Mouse (Mus musculus) lung, adult 2 months (tissue): ENCODE measurements at regions not wholly inside any gene's neighbourhood (a gene's known extent, or its start where the extent isn't known, plus 50 kb on each side); places are given as distances from the start of the nearest gene placed in this dataset.

Source experiments
- DNase-seq: peaks from one replicate; pipeline ENCODE4 v3.0.0; 2022
- H3K4me1 ChIP-seq: fragments of 200-500 bp; 2 replicates; pipeline ENCODE4 v1.6.1; 2011; ENCODE audit warnings: low read length; ENCODE audit not compliant: control insufficient read depth, insufficient read depth
- H3K4me3 ChIP-seq: fragments of 200-500 bp; replicated peaks from 2 replicates; pipeline ENCODE3; 2011; ENCODE audit warnings: low read depth, mild to moderate bottlenecking, control low read depth, low read length; ENCODE audit errors: extremely low read depth
- CTCF ChIP-seq: fragments of 200-500 bp; IDR thresholded peaks from 2 replicates; pipeline ENCODE4 v1.5.1; 2011; ENCODE audit warnings: mild to moderate bottlenecking, low read length, control low read depth; ENCODE audit not compliant: insufficient read depth
- POLR2A ChIP-seq: fragments of 200-500 bp; IDR thresholded peaks from 2 replicates; pipeline ENCODE4 v1.6.1; 2011; ENCODE audit warnings: low read depth, mild to moderate bottlenecking, control low read depth, low read length, borderline replicate concordance; ENCODE audit errors: extremely low read depth
- WGBS: fragments of 180-500 bp; shearing (Covaris S2); methylation state at CpG from one replicate; pipeline ENCODE4 v1.1.7; 2018; 5-methylcytosine and 5-hydroxymethylcytosine counted together

DNA sequence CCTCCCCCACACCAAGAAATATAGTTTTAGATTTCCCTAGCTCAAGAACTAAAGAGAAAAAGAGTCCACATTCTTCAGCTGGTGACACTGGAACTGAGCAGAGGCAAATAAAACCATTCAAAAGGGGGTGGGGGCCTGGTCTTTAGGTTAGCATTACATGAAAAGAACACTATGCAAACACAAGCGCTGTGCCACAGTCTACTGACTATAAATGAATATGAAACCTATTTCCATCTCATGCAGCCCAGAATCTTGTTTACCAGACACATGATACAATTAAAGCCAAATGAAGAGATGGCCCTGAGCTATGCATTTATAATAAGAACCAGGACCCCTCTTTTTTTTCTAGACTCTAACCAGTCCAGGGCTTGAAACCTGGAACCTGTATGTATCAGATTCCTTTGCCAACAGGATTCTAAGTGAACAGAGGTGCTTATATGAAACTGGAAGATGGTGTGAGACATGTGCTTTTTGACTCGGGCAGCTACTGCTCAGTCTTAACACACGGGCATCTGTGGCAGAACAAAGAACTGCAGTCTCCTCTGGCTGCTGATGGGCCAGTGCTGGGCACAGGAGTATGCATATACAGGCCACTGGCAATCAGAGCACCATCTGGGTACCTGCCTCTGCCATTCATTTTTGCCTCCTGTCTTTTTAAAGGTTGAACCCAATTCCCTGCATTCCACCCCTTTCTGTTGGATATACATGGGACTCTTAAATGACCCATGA, 308.5 kb downstream of the Sox4 start:
- WGBS: 73% methylated on average over 3 of the region's 3 CpGs
- no peak for DNase-seq
- Histone ChIP-seq H3K4me3 (no peak overlapping the region), H3K4me1 (no peaks in the 10 kb centered on the region)
- TF ChIP-seq POLR2A (no peak), CTCF (no peak)

DNA sequence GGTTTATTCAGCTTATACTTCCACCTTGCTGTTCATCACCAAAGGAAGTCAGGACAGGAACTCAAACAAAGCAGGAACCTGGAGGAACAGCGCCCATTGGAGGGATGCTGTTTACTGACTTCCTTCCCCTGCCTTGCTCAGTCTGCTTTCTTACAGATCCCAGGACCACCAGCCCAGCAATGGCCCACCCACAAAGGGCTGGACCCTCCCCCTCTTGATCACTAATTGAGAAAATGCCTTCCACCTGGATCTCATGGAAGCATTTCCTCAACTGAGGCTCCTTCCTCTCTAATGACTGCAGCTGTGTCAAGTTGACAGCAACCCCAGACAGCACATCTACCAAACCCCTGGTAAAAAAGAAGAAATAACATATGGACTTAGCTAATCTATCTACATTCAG, 312.7 kb downstream of the Sox4 start:
- 63% methylated on average over 1 of the region's 1 CpGs for WGBS
- no peak for TF ChIP-seq CTCF
- TF ChIP-seq POLR2A: no peak
- no peak overlapping the region for H3K4me3 ChIP-seq

DNA sequence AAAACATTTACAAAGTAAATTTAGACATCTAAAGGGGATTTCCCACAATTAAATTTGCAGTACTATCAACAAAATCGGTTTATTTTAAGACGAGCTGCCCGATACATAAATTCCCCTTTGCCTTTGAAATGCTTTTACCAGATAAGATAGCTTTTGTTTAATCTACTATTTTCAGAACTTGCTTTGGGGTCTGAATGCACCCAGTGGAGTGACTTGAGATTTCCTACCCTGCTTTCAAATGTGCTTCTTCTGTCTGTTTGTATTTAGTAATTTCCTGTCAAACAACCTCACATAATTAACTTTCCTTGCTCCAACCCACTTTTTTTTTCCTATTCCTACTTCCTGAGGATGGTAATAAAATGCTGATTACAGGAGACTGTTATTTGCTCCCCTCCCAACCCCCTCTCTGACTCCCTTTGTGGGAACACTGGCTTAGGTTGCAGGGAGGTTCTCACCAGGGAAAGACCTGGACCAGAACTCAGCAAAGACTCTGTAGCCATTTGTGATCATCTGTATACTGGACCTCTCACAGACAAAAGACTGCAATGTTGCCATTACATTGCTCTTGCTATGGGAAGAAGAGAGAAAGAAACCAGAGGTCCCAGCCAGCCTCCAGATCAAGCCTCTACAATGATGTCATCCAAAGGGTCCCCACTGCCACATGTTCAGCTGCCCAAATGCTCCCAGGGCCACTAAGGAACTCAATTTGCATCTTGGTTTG, 318.1 kb downstream of the Sox4 start:
- no peak for DNase-seq

More for the DNA sequence above, 312.7 kb downstream of the Sox4 start:
- no peaks in the 10 kb centered on the region; the same call in 1 of the 2 replicates for H3K4me1 ChIP-seq
- no peak for DNase-seq

DNA sequence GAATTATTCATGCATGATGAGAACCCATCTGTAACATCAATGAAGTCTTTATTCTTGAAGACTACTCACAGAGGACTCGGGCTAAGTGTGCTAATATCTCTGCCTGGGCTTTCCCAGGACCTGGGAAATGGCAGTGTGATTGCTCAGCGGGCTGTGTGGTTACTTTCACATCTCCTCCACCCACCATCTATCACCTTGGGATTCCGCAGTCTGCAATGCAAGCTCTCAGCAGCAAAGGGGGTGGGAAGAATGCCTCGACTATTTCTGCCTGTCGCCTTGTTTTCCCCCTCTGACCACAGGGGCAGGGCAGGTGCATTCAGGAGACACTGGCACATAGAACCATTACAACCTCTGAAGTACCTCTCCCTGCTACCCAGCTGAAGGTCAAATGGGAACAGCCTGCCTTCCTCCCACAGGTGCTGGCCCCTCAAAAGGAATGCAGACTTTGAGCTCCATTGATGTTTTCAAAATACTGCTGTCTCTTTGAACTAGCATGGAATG, 319.9 kb downstream of the Sox4 start:
- TF ChIP-seq POLR2A (no peak), CTCF (no peak)
- Histone ChIP-seq H3K4me3 (no peak overlapping the region), H3K4me1 (peaks cover 15% of the 10 kb centered on the region)
- WGBS: 65% methylated on average over 5 of the region's 5 CpGs
- no peak for DNase-seq

More for the DNA sequence above, 318.1 kb downstream of the Sox4 start:
- 23% methylated on average over 3 of the region's 3 CpGs for WGBS
- Histone ChIP-seq H3K4me3 (no peak overlapping the region), H3K4me1 (peaks cover 5% of the 10 kb centered on the region)
- TF ChIP-seq POLR2A: no peak
- TF ChIP-seq CTCF: no peak

- peak; percentile 17 for DNase-seq
- no peak overlapping the region for H3K4me3 ChIP-seq
- H3K4me1 ChIP-seq: peaks cover 11% of the 10 kb centered on the region
- no peak for TF ChIP-seq CTCF
- no peak for TF ChIP-seq POLR2A
- 22% methylated on average over 9 of the region's 9 CpGs for WGBS
Observed at GRCm38 (mm10) chr13:28629431-28630331, 323.8 kb downstream of the Sox4 start.

DNA sequence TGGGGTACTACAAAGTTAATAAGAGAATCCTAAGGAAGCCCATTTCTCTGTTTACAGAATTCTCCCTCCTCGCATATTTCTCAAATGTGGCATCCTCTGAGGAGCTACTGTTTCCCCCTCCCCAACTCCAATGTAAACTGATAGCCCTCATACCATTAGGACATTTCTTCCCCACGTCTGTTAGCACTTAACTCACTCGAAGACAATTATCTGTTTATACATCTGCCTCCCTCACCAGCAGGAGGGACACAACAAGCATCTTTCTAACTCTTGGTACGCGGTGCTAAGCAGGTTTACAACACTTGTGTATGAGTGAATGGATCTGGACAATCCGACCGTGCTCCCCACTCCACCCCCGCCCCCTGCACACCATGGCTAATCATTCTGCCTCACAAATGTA, 324.8 kb downstream of the Sox4 start:
- TF ChIP-seq POLR2A: no peak
- TF ChIP-seq CTCF: no peak
- DNase-seq: no peak
- peaks cover 11% of the 10 kb centered on the region for H3K4me1 ChIP-seq
- no peak overlapping the region for H3K4me3 ChIP-seq
- WGBS: 66% methylated on average over 8 of the region's 8 CpGs

- DNase-seq: no peak
- WGBS: 37% methylated on average over 3 of the region's 3 CpGs
- TF ChIP-seq CTCF (no peak), POLR2A (no peak)
- Histone ChIP-seq H3K4me1 (no peaks in the 10 kb centered on the region), H3K4me3 (no peak overlapping the region)
Observed at GRCm38 (mm10) chr13:28618961-28619360, 334.6 kb downstream of the Sox4 start.

DNA sequence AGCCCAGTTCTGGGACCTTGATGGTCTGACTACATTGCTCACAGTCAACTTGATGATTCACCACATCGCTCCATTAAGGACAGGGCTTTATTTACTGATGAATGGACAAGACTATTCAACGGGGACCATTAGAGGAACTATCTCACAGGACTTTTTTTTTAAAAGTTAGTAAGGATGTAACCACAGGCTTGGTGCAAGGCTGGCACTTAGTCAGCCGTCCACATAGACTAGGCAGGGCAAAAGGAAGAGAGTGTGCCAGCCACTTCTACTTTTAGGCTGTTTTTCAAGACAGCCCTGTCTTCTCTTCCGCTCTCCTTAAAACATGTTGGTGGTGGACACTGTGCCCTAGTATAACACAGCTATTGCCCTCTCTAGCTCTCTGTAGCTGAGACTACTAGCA, 336.0 kb downstream of the Sox4 start:
- Histone ChIP-seq H3K4me1 (no peaks in the 10 kb centered on the region), H3K4me3 (no peak overlapping the region)
- TF ChIP-seq CTCF (no peak), POLR2A (no peak)
- DNase-seq: no peak
- 85% methylated on average over 4 of the region's 4 CpGs for WGBS
